14 mouse cellular contexts compared by ENCODE assay signal in the genomic region with DNA sequence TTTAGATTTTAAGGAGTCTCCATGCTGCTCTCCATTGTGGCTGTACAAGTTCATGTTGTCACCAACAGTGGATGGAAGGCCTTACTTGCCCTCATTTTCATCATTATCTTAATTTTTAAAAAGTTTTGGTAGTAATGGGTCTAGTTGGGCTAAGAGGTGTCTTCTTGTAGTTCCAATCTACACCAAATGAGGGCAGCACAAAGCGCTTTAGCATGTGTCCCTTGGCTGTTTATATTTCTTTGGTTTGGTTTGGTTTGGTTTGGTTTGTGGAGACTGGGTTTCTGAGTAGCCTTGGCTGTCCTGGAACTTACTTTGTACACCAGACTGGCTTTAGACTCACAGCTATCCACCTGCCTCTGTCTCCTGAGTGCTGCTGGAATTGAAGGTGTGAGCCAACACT.
DNase-seq lines count a peak whose midpoint lies in the region; ATAC-seq and TF ChIP-seq lines count a peak whose summit lies in the region.
"Had no signal": no experiment of that assay in that cellular context is flagged by ENCODE, and none has a peak within 500 bp of the region (broad histone marks: within the 10 kb centered on the region; RNA-seq: fewer than 3 reads in every experiment).

No protein-coding gene starts in this region.

- no peak for TF ChIP-seq POLR2A in MEL (IDR thresholded peaks at IDR 0.05; ENCODE audit: control insufficient read depth in 1 of 2, insufficient read depth in 1 of 2, low read depth in 1 of 2, low read length in 2 of 2, poor library complexity in 1 of 2)

- H3K27ac ChIP-seq in hindbrain, postnatal 0 days, result no peak overlapping the region
- no peak overlapping the region for H3K27ac ChIP-seq in hindbrain, embryonic 13.5 days
- no peak overlapping the region for H3K27ac ChIP-seq in midbrain, postnatal 0 days (ENCODE audit: low read depth, low read length)
- no peak overlapping the region for H3K27ac ChIP-seq in midbrain, embryonic 15.5 days
- no peak overlapping the region for H3K27ac ChIP-seq in MEL (ENCODE audit: control insufficient read depth, low read depth, low read length)
- no peak overlapping the region for H3K27ac ChIP-seq in stomach, postnatal 0 days (replicated peaks)
- H3K27ac ChIP-seq: hindbrain, embryonic 15.5 days; midbrain, embryonic 13.5 days; neural tube, embryonic 13.5 days had no signal

- H3K27me3 ChIP-seq in hindbrain, postnatal 0 days (ENCODE audit: insufficient read depth, low read length), result no peaks in the 10 kb centered on the region
- H3K27me3 ChIP-seq in hindbrain, embryonic 13.5 days, result no peaks in the 10 kb centered on the region
- H3K27me3 ChIP-seq in midbrain, postnatal 0 days (ENCODE audit: insufficient read depth, low read length), result no peaks in the 10 kb centered on the region
- H3K27me3 ChIP-seq in midbrain, embryonic 15.5 days (replicated peaks), result no peaks in the 10 kb centered on the region
- no peaks in the 10 kb centered on the region for H3K27me3 ChIP-seq in MEL (ENCODE audit: control insufficient read depth in 1 of 2, insufficient read depth in 2 of 2, low read length in 2 of 2)
- no peaks in the 10 kb centered on the region for H3K27me3 ChIP-seq in stomach, postnatal 0 days (ENCODE audit: control insufficient read depth, insufficient read depth, low read length)
- H3K27me3 ChIP-seq: hindbrain, embryonic 15.5 days; midbrain, embryonic 13.5 days; neural tube, embryonic 13.5 days had no signal

- H3K79me2 ChIP-seq in MEL (ENCODE audit: control insufficient read depth, insufficient read depth, low read length, poor library complexity), result no peaks in the 10 kb centered on the region

- peak; percentile 8; the same call in 1 of the 2 replicates for TF ChIP-seq RAD21 in MEL (IDR thresholded peaks at IDR 0.05; ENCODE audit: low read depth, low read length)

- no peak overlapping the region for H3K4me3 ChIP-seq in hindbrain, postnatal 0 days (ENCODE audit: low read length)
- H3K4me3 ChIP-seq in hindbrain, embryonic 13.5 days, result no peak overlapping the region
- H3K4me3 ChIP-seq in midbrain, postnatal 0 days (ENCODE audit: low read depth, low read length), result no peak overlapping the region
- no peak overlapping the region for H3K4me3 ChIP-seq in midbrain, embryonic 15.5 days
- H3K4me3 ChIP-seq in MEL (ENCODE audit: control insufficient read depth in 1 of 2, insufficient read depth in 1 of 2, low read depth in 2 of 2, low read length in 2 of 2), result no peak overlapping the region
- H3K4me3 ChIP-seq in stomach, postnatal 0 days (ENCODE audit: low read depth, low read length), result no peak overlapping the region
- H3K4me3 ChIP-seq: hindbrain, embryonic 15.5 days; midbrain, embryonic 13.5 days; neural tube, embryonic 13.5 days had no signal

- H3K4me2 ChIP-seq in hindbrain, postnatal 0 days (ENCODE audit: low read depth, low read length), result no peak overlapping the region
- no peak overlapping the region for H3K4me2 ChIP-seq in hindbrain, embryonic 13.5 days
- no peak overlapping the region for H3K4me2 ChIP-seq in midbrain, postnatal 0 days (ENCODE audit: low read depth, low read length, poor library complexity, severe bottlenecking)
- no peak overlapping the region for H3K4me2 ChIP-seq in midbrain, embryonic 15.5 days
- H3K4me2 ChIP-seq in stomach, postnatal 0 days (replicated peaks; ENCODE audit: low read depth), result no peak overlapping the region
- H3K4me2 ChIP-seq: hindbrain, embryonic 15.5 days; midbrain, embryonic 13.5 days; neural tube, embryonic 13.5 days had no signal

- peaks cover 6% of the 10 kb centered on the region for H3K4me1 ChIP-seq in hindbrain, postnatal 0 days (ENCODE audit: insufficient read depth, low read length)
- peaks cover 8% of the 10 kb centered on the region for H3K4me1 ChIP-seq in hindbrain, embryonic 13.5 days (replicated peaks)
- H3K4me1 ChIP-seq in midbrain, postnatal 0 days (ENCODE audit: insufficient read depth, low read length), result no peaks in the 10 kb centered on the region; the same call in 1 of the 2 replicates
- H3K4me1 ChIP-seq in midbrain, embryonic 15.5 days, result peaks cover 3% of the 10 kb centered on the region; the same call in 1 of the 2 replicates
- H3K4me1 ChIP-seq in MEL (ENCODE audit: control insufficient read depth in 1 of 2, insufficient read depth in 2 of 2, low read length in 2 of 2), result peaks cover 0 to 3% of the 10 kb centered on the region in 2 experiments; a peak in 1 of 4 replicates
- no peaks in the 10 kb centered on the region for H3K4me1 ChIP-seq in stomach, postnatal 0 days (replicated peaks; ENCODE audit: control insufficient read depth, insufficient read depth)

- H3K36me3 ChIP-seq in hindbrain, postnatal 0 days (ENCODE audit: insufficient read depth, low read length), result no peaks in the 10 kb centered on the region
- no peaks in the 10 kb centered on the region for H3K36me3 ChIP-seq in hindbrain, embryonic 13.5 days
- no peaks in the 10 kb centered on the region for H3K36me3 ChIP-seq in midbrain, postnatal 0 days (ENCODE audit: insufficient read depth, low read length)
- no peaks in the 10 kb centered on the region for H3K36me3 ChIP-seq in midbrain, embryonic 15.5 days (replicated peaks)
- H3K36me3 ChIP-seq in MEL (ENCODE audit: control insufficient read depth in 1 of 2, insufficient read depth in 2 of 2, low read length in 2 of 2), result no peaks in the 10 kb centered on the region
- no peaks in the 10 kb centered on the region for H3K36me3 ChIP-seq in stomach, postnatal 0 days (ENCODE audit: control insufficient read depth, insufficient read depth, low read length)
- H3K36me3 ChIP-seq: G1E; hindbrain, embryonic 15.5 days; midbrain, embryonic 13.5 days; neural tube, embryonic 13.5 days had no signal

- no peak for TF ChIP-seq EP300 in MEL (IDR thresholded peaks at IDR 0.05; ENCODE audit: low read depth in 1 of 2, low read length in 2 of 2)
- no peak for TF ChIP-seq EP300 in stomach, postnatal 0 days (optimal IDR thresholded peaks at IDR 0.05)

- H3K9me3 ChIP-seq in hindbrain, postnatal 0 days (ENCODE audit: low read length), result no peaks in the 10 kb centered on the region
- no peaks in the 10 kb centered on the region for H3K9me3 ChIP-seq in hindbrain, embryonic 13.5 days
- no peaks in the 10 kb centered on the region for H3K9me3 ChIP-seq in midbrain, postnatal 0 days (ENCODE audit: low read length)
- H3K9me3 ChIP-seq in midbrain, embryonic 15.5 days, result no peaks in the 10 kb centered on the region
- H3K9me3 ChIP-seq in MEL (replicated peaks; ENCODE audit: insufficient read depth, low read length), result no peaks in the 10 kb centered on the region
- H3K9me3 ChIP-seq in stomach, postnatal 0 days (ENCODE audit: control insufficient read depth, low read length), result no peaks in the 10 kb centered on the region
- H3K9me3 ChIP-seq: G1E; hindbrain, embryonic 15.5 days; midbrain, embryonic 13.5 days; neural tube, embryonic 13.5 days had no signal

- DNase-seq in hindbrain, postnatal 0 days (ENCODE audit: low spot score), result no peak
- no peak for DNase-seq in midbrain, postnatal 0 days (ENCODE audit: low spot score)
- peak; percentile 11 for DNase-seq in MEL (ENCODE audit: low read depth, low spot score)
- DNase-seq in stomach, postnatal 0 days (ENCODE audit: low spot score), result no peak
- DNase-seq in kidney, adult 9 months, result no peak
- DNase-seq in embryo, embryonic 9.5 days (ENCODE audit: extremely low spot score), result no peak
- DNase-seq: adrenal gland, adult 8-10 months; retina, postnatal 1 day had no signal

- WGBS in hindbrain, postnatal 0 days, result 67% methylated on average over 1 of the region's 1 CpGs
- 80% methylated on average over 1 of the region's 1 CpGs for WGBS in hindbrain, embryonic 13.5 days
- WGBS in midbrain, postnatal 0 days, result 75% methylated on average over 1 of the region's 1 CpGs
- WGBS in midbrain, embryonic 15.5 days, result 75% methylated on average over 1 of the region's 1 CpGs
- WGBS in stomach, postnatal 0 days, result 70% methylated on average over 1 of the region's 1 CpGs

- TF ChIP-seq CTCF in hindbrain, postnatal 0 days (IDR thresholded peaks at IDR 0.05; ENCODE audit: low read depth), result peak; percentile 35
- TF ChIP-seq CTCF in midbrain, postnatal 0 days (IDR thresholded peaks at IDR 0.05), result peak; percentile 30; the same call in 1 of the 2 replicates
- TF ChIP-seq CTCF in MEL (IDR thresholded peaks at IDR 0.05 in 2 of 3, conservative IDR thresholded peaks at IDR 0.05 in 1 of 3; ENCODE audit: control insufficient read depth in 1 of 3, insufficient read depth in 1 of 3, low read depth in 2 of 3, low read length in 3 of 3, poor library complexity in 1 of 3, severe bottlenecking in 1 of 3), result peak in 2 of 3 experiments; percentile 31 to 33; a peak in 4 of 6 replicates
- TF ChIP-seq CTCF in stomach, postnatal 0 days (IDR thresholded peaks at IDR 0.05; ENCODE audit: low read depth), result peak; percentile 47

- no peak overlapping the region for H3K9ac ChIP-seq in hindbrain, postnatal 0 days (replicated peaks; ENCODE audit: low read length)
- H3K9ac ChIP-seq in hindbrain, embryonic 13.5 days, result no peak overlapping the region
- no peak overlapping the region for H3K9ac ChIP-seq in midbrain, postnatal 0 days (replicated peaks; ENCODE audit: low read length, poor library complexity, severe bottlenecking)
- no peak overlapping the region for H3K9ac ChIP-seq in midbrain, embryonic 15.5 days
- H3K9ac ChIP-seq in MEL (ENCODE audit: control insufficient read depth, low read depth, low read length, poor library complexity, severe bottlenecking), result no peak overlapping the region
- no peak overlapping the region for H3K9ac ChIP-seq in stomach, postnatal 0 days (ENCODE audit: low read length)
- H3K9ac ChIP-seq: hindbrain, embryonic 15.5 days; midbrain, embryonic 13.5 days; neural tube, embryonic 13.5 days had no signal

- no peak for ATAC-seq in hindbrain, postnatal 0 days
- ATAC-seq in hindbrain, embryonic 13.5 days (ENCODE audit: low FRiP score), result no peak
- no peak for ATAC-seq in midbrain, postnatal 0 days (ENCODE audit: low FRiP score)
- ATAC-seq in midbrain, embryonic 15.5 days (replicated peaks), result no peak
- no peak for ATAC-seq in stomach, postnatal 0 days (ENCODE audit: low FRiP score, low TSS enrichment)
- ATAC-seq: midbrain, embryonic 13.5 days had no signal

TF ChIP-seq in MEL, 35 proteins besides CTCF, POLR2A, EP300 and RAD21:
- peak; percentile 38; the same call in 1 of the 2 replicates for TF ChIP-seq SMC3 (IDR thresholded peaks at IDR 0.05; ENCODE audit: low read depth, low read length)
- TF ChIP-seq TCF12 (IDR thresholded peaks at IDR 0.05; ENCODE audit: low read depth, low read length), result no peak
